8 mouse cellular contexts compared by ENCODE assay signal in genomic region chrX:98936707-98937554, GRCm38 (mm10). TPM values are rescaled to one million over a fixed set of nuclear protein-coding genes. Genes with fewer than 3 reads are reported as not detected.
A peak's percentile ranks its signal among the peaks of the same experiment; 100 is the strongest.
DNase-seq lines count a peak whose midpoint lies in the region; ATAC-seq and TF ChIP-seq lines count a peak whose summit lies in the region.

No protein-coding gene starts in this region.

- peak overlapping the region; percentile 56; the same call in 1 of the 2 replicates for H3K4me2 ChIP-seq in CH12.LX (ENCODE audit: insufficient read depth, low read depth, poor library complexity, severe bottlenecking)
- H3K4me2 ChIP-seq in forebrain, embryonic 11.5 days (ENCODE audit: low read depth, low read length, severe bottlenecking): peak overlapping the region; percentile 57
- peak overlapping the region; percentile 51 for H3K4me2 ChIP-seq in heart, postnatal 0 days (ENCODE audit: low read depth, low read length)
- peak overlapping the region; percentile 73 for H3K4me2 ChIP-seq in liver, postnatal 0 days (ENCODE audit: low read depth, low read length)
- peak overlapping the region; percentile 52 for H3K4me2 ChIP-seq in neural tube, embryonic 14.5 days (ENCODE audit: low read depth, low read length)

- peak overlapping the region; percentile 58 to 74 (median 66) for H3K4me3 ChIP-seq in CH12.LX (replicated peaks in 1 of 3; ENCODE audit: low read depth in 2 of 3, low read length in 2 of 3, poor library complexity in 1 of 3)
- H3K4me3 ChIP-seq in forebrain, embryonic 11.5 days (ENCODE audit: low read depth, low read length): peak overlapping the region; percentile 49
- peak overlapping the region; percentile 75 for H3K4me3 ChIP-seq in heart, postnatal 0 days (ENCODE audit: low read depth, low read length)
- H3K4me3 ChIP-seq in liver, postnatal 0 days (ENCODE audit: low read depth, low read length): peak overlapping the region; percentile 70
- peak overlapping the region; percentile 45 for H3K4me3 ChIP-seq in neural tube, embryonic 14.5 days (ENCODE audit: low read depth, low read length)

- H3K27ac ChIP-seq in CH12.LX (ENCODE audit: insufficient read depth, low read depth): peak overlapping the region; percentile 79
- peak overlapping the region; percentile 81 for H3K27ac ChIP-seq in forebrain, embryonic 11.5 days (ENCODE audit: low read depth, low read length)
- H3K27ac ChIP-seq in heart, postnatal 0 days (ENCODE audit: low read depth): peak overlapping the region; percentile 98
- peak overlapping the region; percentile 93 for H3K27ac ChIP-seq in liver, postnatal 0 days (ENCODE audit: low read depth)
- H3K27ac ChIP-seq in neural tube, embryonic 14.5 days (ENCODE audit: low read depth, low read length): peak overlapping the region; percentile 88

- in situ Hi-C loops in CH12.LX (cut with MboI; ENCODE audit: low pct_ligation_motif_present, low pct_unique_long_range_greater_than_20kb, low sequenced_read_pairs): loop anchor here (25.0 kb wide), 1 partner anchor 225 kb away; no protein-coding TSS in a partner anchor

- dilution Hi-C loops in CH12.LX (cut with MboI; ENCODE audit: extremely low pct_ligation_motif_present, extremely low pct_unique_long_range_greater_than_20kb, low sequenced_read_pairs): no loop called here

- 15% methylated on average over 65 of the region's 66 CpGs for WGBS in forebrain, embryonic 11.5 days
- 15% methylated on average over 63 of the region's 66 CpGs for WGBS in heart, postnatal 0 days
- WGBS in liver, postnatal 0 days (ENCODE audit: insufficient replicate concordance): 20% methylated on average over 63 of the region's 66 CpGs
- WGBS in neural tube, embryonic 14.5 days: 19% methylated on average over 64 of the region's 66 CpGs

- H3K9ac ChIP-seq in CH12.LX (ENCODE audit: insufficient read depth, low read depth): peak overlapping the region; percentile 79
- peak overlapping the region; percentile 73 for H3K9ac ChIP-seq in forebrain, embryonic 11.5 days (ENCODE audit: low read length)
- H3K9ac ChIP-seq in heart, postnatal 0 days (replicated peaks; ENCODE audit: low read depth, low read length): peak overlapping the region; percentile 75
- peak overlapping the region; percentile 73 for H3K9ac ChIP-seq in liver, postnatal 0 days (replicated peaks)
- peak overlapping the region; percentile 56 for H3K9ac ChIP-seq in neural tube, embryonic 14.5 days (replicated peaks; ENCODE audit: low read depth, low read length)

- peaks cover 0 to 8% of the 10 kb centered on the region in 2 experiments for H3K36me3 ChIP-seq in CH12.LX (replicated peaks in 1 of 2; ENCODE audit: control insufficient read depth in 1 of 2, insufficient read depth in 1 of 2, low read length in 1 of 2)
- H3K36me3 ChIP-seq in forebrain, embryonic 11.5 days (ENCODE audit: control insufficient read depth, insufficient read depth, low read length): no peaks in the 10 kb centered on the region
- peaks cover 3% of the 10 kb centered on the region; the same call in 1 of the 2 replicates for H3K36me3 ChIP-seq in heart, postnatal 0 days (replicated peaks; ENCODE audit: control insufficient read depth, insufficient read depth, low read length)
- H3K36me3 ChIP-seq in liver, postnatal 0 days (replicated peaks; ENCODE audit: insufficient read depth, low read length): no peaks in the 10 kb centered on the region; the same call in 1 of the 2 replicates
- H3K36me3 ChIP-seq in neural tube, embryonic 14.5 days (ENCODE audit: control insufficient read depth, insufficient read depth, low read length): no peaks in the 10 kb centered on the region

- peak; percentile 95 for ATAC-seq in forebrain, embryonic 11.5 days (replicated peaks; ENCODE audit: low FRiP score)
- peak; percentile 88 for ATAC-seq in heart, postnatal 0 days (ENCODE audit: insufficient read depth, low read depth)
- peak; percentile 83 for ATAC-seq in liver, postnatal 0 days
- peak; percentile 97 for ATAC-seq in neural tube, embryonic 14.5 days (ENCODE audit: low read depth)

- no peaks in the 10 kb centered on the region for H3K27me3 ChIP-seq in CH12.LX (replicated peaks)
- H3K27me3 ChIP-seq in forebrain, embryonic 11.5 days (ENCODE audit: control insufficient read depth, insufficient read depth, low read length): no peaks in the 10 kb centered on the region
- H3K27me3 ChIP-seq in heart, postnatal 0 days (ENCODE audit: control insufficient read depth, insufficient read depth, low read length): no peaks in the 10 kb centered on the region
- H3K27me3 ChIP-seq in liver, postnatal 0 days (ENCODE audit: insufficient read depth, low read length): 0 out of 2 replicates have a peak, but pooled peaks cover 3% of the 10 kb centered on the region
- no peaks in the 10 kb centered on the region for H3K27me3 ChIP-seq in neural tube, embryonic 14.5 days (ENCODE audit: control insufficient read depth, insufficient read depth, low read length)

- DNase-seq in CH12.LX (ENCODE audit: extremely low read depth): peak; percentile 76
- peak; percentile 70 for DNase-seq in c-Kit-positive CD71-positive TER-119-negative erythroid progenitor cells, embryonic 14.5 days (ENCODE audit: low read depth)
- peak; percentile 94 for DNase-seq in forebrain, embryonic 11.5 days (ENCODE audit: low spot score)
- DNase-seq in heart, postnatal 0 days (ENCODE audit: low spot score): peak; percentile 81
- DNase-seq in kidney, postnatal 4 days: peak; percentile 95 to 96
- peak; percentile 92 for DNase-seq in liver, postnatal 0 days
- DNase-seq in testis, postnatal 10 days (ENCODE audit: low spot score): peak; percentile 96

- H3K79me2 ChIP-seq in CH12.LX (replicated peaks; ENCODE audit: control insufficient read depth, extremely low read depth, insufficient read depth, poor library complexity, severe bottlenecking): peaks cover 10% of the 10 kb centered on the region

- H3K9me3 ChIP-seq in CH12.LX (replicated peaks; ENCODE audit: low read length): no peaks in the 10 kb centered on the region
- no peaks in the 10 kb centered on the region for H3K9me3 ChIP-seq in forebrain, embryonic 11.5 days (ENCODE audit: control insufficient read depth, low read length)
- no peaks in the 10 kb centered on the region for H3K9me3 ChIP-seq in heart, postnatal 0 days (replicated peaks; ENCODE audit: control insufficient read depth, low read length)
- H3K9me3 ChIP-seq in liver, postnatal 0 days (ENCODE audit: low read length): no peaks in the 10 kb centered on the region
- H3K9me3 ChIP-seq in neural tube, embryonic 14.5 days (ENCODE audit: control insufficient read depth, low read length): no peaks in the 10 kb centered on the region

- TF ChIP-seq RAD21 in CH12.LX (IDR thresholded peaks at IDR 0.05; ENCODE audit: low read depth, low read length): no peak

- no peak for TF ChIP-seq EP300 in CH12.LX (IDR thresholded peaks at IDR 0.05; ENCODE audit: low read length)
- TF ChIP-seq EP300 in heart, postnatal 0 days (IDR thresholded peaks at IDR 0.05; ENCODE audit: low read depth): no peak
- no peak for TF ChIP-seq EP300 in liver, postnatal 0 days (IDR thresholded peaks at IDR 0.05; ENCODE audit: low read depth)

- peaks cover 0 to 6% of the 10 kb centered on the region in 2 experiments; a peak in 1 of 4 replicates for H3K4me1 ChIP-seq in CH12.LX (ENCODE audit: control insufficient read depth in 1 of 2, insufficient read depth in 2 of 2)
- H3K4me1 ChIP-seq in forebrain, embryonic 11.5 days (replicated peaks; ENCODE audit: control insufficient read depth, insufficient read depth, low read length): no peaks in the 10 kb centered on the region
- H3K4me1 ChIP-seq in heart, postnatal 0 days (ENCODE audit: control insufficient read depth, insufficient read depth): 0 out of 2 replicates have a peak, but pooled peaks cover 5% of the 10 kb centered on the region
- H3K4me1 ChIP-seq in liver, postnatal 0 days (ENCODE audit: insufficient read depth): peaks cover 11% of the 10 kb centered on the region
- 0 out of 2 replicates have a peak, but pooled peaks cover 2% of the 10 kb centered on the region for H3K4me1 ChIP-seq in neural tube, embryonic 14.5 days (ENCODE audit: control insufficient read depth, insufficient read depth, low read length)

- TF ChIP-seq POLR2A in CH12.LX (IDR thresholded peaks at IDR 0.05; ENCODE audit: low read depth, low read length): peak; percentile 41; the same call in 1 of the 2 replicates

- no peak for TF ChIP-seq CTCF in CH12.LX (conservative IDR thresholded peaks at IDR 0.05 in 1 of 2, IDR thresholded peaks at IDR 0.05 in 1 of 2; ENCODE audit: low read depth in 2 of 2, low read length in 2 of 2)
- TF ChIP-seq CTCF in heart, postnatal 0 days (IDR thresholded peaks at IDR 0.05; ENCODE audit: low read depth): no peak
- no peak for TF ChIP-seq CTCF in liver, postnatal 0 days (IDR thresholded peaks at IDR 0.05; ENCODE audit: low read depth)

TF ChIP-seq in CH12.LX, 34 proteins besides CTCF, POLR2A, EP300 and RAD21:
- TF ChIP-seq USF2 (conservative IDR thresholded peaks at IDR 0.05; ENCODE audit: low read depth, low read length) (no peak), ZKSCAN1 (IDR thresholded peaks at IDR 0.05; ENCODE audit: borderline replicate concordance, low read depth, low read length) (no peak), KAT2A (IDR thresholded peaks at IDR 0.05; ENCODE audit: insufficient replicate concordance, low read length) (0 out of 2 replicates have a peak, but pooled peaks have one; percentile 38), POLR2AphosphoS2 (IDR thresholded peaks at IDR 0.05; ENCODE audit: low read depth, low read length) (no peak)

RNA-seq across cellular contexts. Expression of gene Yipf6, which starts 0.8 kb away (rescaled TPM):
- total RNA-seq in CH12.LX (2012; rRNA removed) (17.3 and 19.4 TPM in 2 replicates), CH12.LX (2014; rRNA removed) (28.7 and 30.2 TPM in 2 replicates)
- 19.7 and 20.7 TPM in 2 replicates for polyA plus RNA-seq in CH12.LX (2012; ENCODE audit: insufficient read length, low read depth)
- 23.1 and 24.2 TPM in 2 replicates for polyA plus RNA-seq in forebrain, embryonic 11.5 days (2014; fragmentation: Nextera tagmentation; extraction: Ambion mirVana)
- total RNA-seq in heart, postnatal 0 days (2014; rRNA removed; ENCODE audit: low replicate concordance): 22.5 and 48.4 TPM in 2 replicates
- polyA plus RNA-seq in heart, postnatal 0 days (2015; fragmentation: Nextera tagmentation; extraction: Ambion mirVana): 14.5 and 15.9 TPM in 2 replicates
- 17.1 and 17.6 TPM in 2 replicates for polyA plus RNA-seq in liver, postnatal 0 days (2015; fragmentation: Nextera tagmentation; extraction: Ambion mirVana)
- 22.2 and 24.7 TPM in 2 replicates for polyA plus RNA-seq in neural tube, embryonic 14.5 days (2014; fragmentation: Nextera tagmentation; extraction: Ambion mirVana)

RNA-seq across cellular contexts. Expression of gene Ophn1, which starts 46.1 kb away (rescaled TPM):
- total RNA-seq in CH12.LX (2012; rRNA removed) (not detected in 2 replicates), CH12.LX (2014; rRNA removed) (not detected in 2 replicates)
- not detected in 2 replicates for polyA plus RNA-seq in CH12.LX (2012; ENCODE audit: insufficient read length, low read depth)
- 19.6 and 20.5 TPM in 2 replicates for polyA plus RNA-seq in forebrain, embryonic 11.5 days (2014; fragmentation: Nextera tagmentation; extraction: Ambion mirVana)
- total RNA-seq in heart, postnatal 0 days (2014; rRNA removed; ENCODE audit: low replicate concordance): 11.7 and 22.2 TPM in 2 replicates
- polyA plus RNA-seq in heart, postnatal 0 days (2015; fragmentation: Nextera tagmentation; extraction: Ambion mirVana): 7.5 and 7.6 TPM in 2 replicates
- 3.0 and 3.3 TPM in 2 replicates for polyA plus RNA-seq in liver, postnatal 0 days (2015; fragmentation: Nextera tagmentation; extraction: Ambion mirVana)
- polyA plus RNA-seq in neural tube, embryonic 14.5 days (2014; fragmentation: Nextera tagmentation; extraction: Ambion mirVana): 47.8 and 55.0 TPM in 2 replicates

Comparison
In these comparisons a context has a peak if more than half of its experiments do, and no peak if none do; other contexts are left out.
1. Peak in every context shown above with its lines: DNase-seq, ATAC-seq, H3K4me3 ChIP-seq and H3K27ac ChIP-seq.